Mouse (Mus musculus) heart, embryonic 16.5 days (tissue): ENCODE results near the gene Nfe2. TPM values are rescaled to one million over a fixed set of nuclear protein-coding genes. Genes with fewer than 3 reads are reported as not detected.

ENCODE experiments used
- ATAC-seq: fragments of 200-750 bp; cut with Nextera tagmentation; replicated peaks from 2 replicates; pipeline ENCODE4 v1.8.0; 2017; ENCODE audit warnings: moderate number of reproducible peaks; ENCODE audit not compliant: insufficient read depth, low FRiP score; ENCODE audit errors: extremely low read depth
- H3K27ac ChIP-seq: fragments of 300-500 bp; sonication (generic); 2 replicates; pipeline ENCODE4 v1.5.1; 2014; ENCODE audit warnings: mild to moderate bottlenecking, low read length, control low read depth, moderate library complexity
- H3K27me3 ChIP-seq: fragments of 300-500 bp; sonication (generic); 2 replicates; pipeline ENCODE4 v1.6.1; 2014; ENCODE audit warnings: low read length, mixed read lengths; ENCODE audit not compliant: control insufficient read depth, insufficient read depth
- H3K36me3 ChIP-seq: fragments of 300-500 bp; sonication (generic); 2 replicates; pipeline ENCODE4 v1.6.1; 2014; ENCODE audit not compliant: control insufficient read depth, insufficient read depth
- H3K4me1 ChIP-seq: fragments of 300-500 bp; sonication (generic); 2 replicates; pipeline ENCODE4 v1.6.1; 2014; ENCODE audit warnings: low read length, mixed read lengths; ENCODE audit not compliant: control insufficient read depth, insufficient read depth
- H3K4me2 ChIP-seq: fragments of 300-500 bp; sonication (generic); 2 replicates; pipeline ENCODE4 v1.6.1; 2014; ENCODE audit warnings: low read depth, mild to moderate bottlenecking, control low read depth, low read length
- H3K4me3 ChIP-seq: fragments of 300-500 bp; sonication (generic); 2 replicates; pipeline ENCODE4 v1.5.1; 2014; ENCODE audit warnings: mild to moderate bottlenecking, control low read depth, low read length
- H3K9ac ChIP-seq: fragments of 300-500 bp; sonication (generic); 2 replicates; pipeline ENCODE4 v1.6.1; 2014; ENCODE audit warnings: low read length, control low read depth
- H3K9me3 ChIP-seq: fragments of 300-500 bp; sonication (generic); replicated peaks from 2 replicates; pipeline ENCODE4 v1.6.1; 2016; ENCODE audit warnings: low read length; ENCODE audit not compliant: control insufficient read depth
- WGBS: fragments of 180-500 bp; shearing (Covaris S2); extraction: QIAGEN DNeasy Blood & Tissue Kit; methylation state at CpG from one replicate; pipeline ENCODE4 v1.1.7; 2014; 5-methylcytosine and 5-hydroxymethylcytosine counted together
- polyA plus RNA-seq: library from polyadenylated mRNA; unstranded; fragments of >200 nt; fragmentation: Nextera tagmentation; extraction: Ambion mirVana; gene quantifications from 2 replicates; pipeline ENCODE4 v1.2.1, GENCODE M21; 2015

The Nfe2 gene
- polyA plus RNA-seq, 1 experiment from 2014 or later, result 3.9 TPM

GRCm38 (mm10) chr15:103295851-103296250 is 37.6 kb upstream of the Nfe2 start:
- Histone ChIP-seq H3K36me3 (peaks cover 42% of the 10 kb centered on the region), H3K4me1 (peaks cover 12% of the 10 kb centered on the region), H3K27ac (no peak overlapping the region), H3K9ac (no peak overlapping the region), H3K4me2 (no peak overlapping the region), H3K9me3 (no peaks in the 10 kb centered on the region), H3K27me3 (no peaks in the 10 kb centered on the region), H3K4me3 (no peak overlapping the region)
- ATAC-seq, result no peak
- WGBS, result 27% methylated on average over 5 of the region's 5 CpGs

GRCm38 (mm10) chr15:103294649-103295048 is 36.4 kb upstream of the Nfe2 start:
- no peak overlapping the region for H3K9ac ChIP-seq
- H3K4me2 ChIP-seq, result no peak overlapping the region
- H3K9me3 ChIP-seq, result no peaks in the 10 kb centered on the region
- H3K27me3 ChIP-seq, result no peaks in the 10 kb centered on the region
- no peak overlapping the region for H3K4me3 ChIP-seq
- WGBS, result 80% methylated on average over 2 of the region's 2 CpGs
- H3K36me3 ChIP-seq, result peaks cover 46% of the 10 kb centered on the region
- no peak for ATAC-seq
- H3K27ac ChIP-seq, result no peak overlapping the region
- H3K4me1 ChIP-seq, result peaks cover 3% of the 10 kb centered on the region

- H3K27me3 ChIP-seq, result no peaks in the 10 kb centered on the region
- WGBS, result 96% methylated on average over 2 of the region's 2 CpGs
- H3K27ac ChIP-seq, result no peak overlapping the region
- H3K4me3 ChIP-seq, result no peak overlapping the region
- H3K36me3 ChIP-seq, result peaks cover 37% of the 10 kb centered on the region
- H3K9me3 ChIP-seq, result no peaks in the 10 kb centered on the region
- no peak overlapping the region for H3K9ac ChIP-seq
- no peak overlapping the region for H3K4me2 ChIP-seq
- ATAC-seq, result no peak
- H3K4me1 ChIP-seq, result peaks cover 3% of the 10 kb centered on the region; the same call in 1 of the 2 replicates
Measured at GRCm38 (mm10) chr15:103293375-103293774, 35.2 kb upstream of the Nfe2 start.

- Histone ChIP-seq H3K27me3 (no peaks in the 10 kb centered on the region), H3K4me2 (no peak overlapping the region), H3K4me3 (no peak overlapping the region), H3K9me3 (no peaks in the 10 kb centered on the region), H3K4me1 (peaks cover 3% of the 10 kb centered on the region; the same call in 1 of the 2 replicates), H3K9ac (no peak overlapping the region), H3K36me3 (peaks cover 36% of the 10 kb centered on the region), H3K27ac (no peak overlapping the region)
- ATAC-seq, result no peak
- 88% methylated on average over 4 of the region's 4 CpGs for WGBS
Measured at GRCm38 (mm10) chr15:103292673-103293345, 34.6 kb upstream of the Nfe2 start.

- no peaks in the 10 kb centered on the region for H3K9me3 ChIP-seq
- H3K36me3 ChIP-seq, result peaks cover 32% of the 10 kb centered on the region
- H3K4me1 ChIP-seq, result peaks cover 8% of the 10 kb centered on the region
- no peaks in the 10 kb centered on the region for H3K27me3 ChIP-seq
- H3K9ac ChIP-seq, result no peak overlapping the region
- whole genome bisulfite sequencing, result 90% methylated on average over 9 of the region's 9 CpGs
- no peak overlapping the region for H3K4me2 ChIP-seq
- H3K4me3 ChIP-seq, result no peak overlapping the region
- ATAC-seq, result no peak
- H3K27ac ChIP-seq, result no peak overlapping the region
Measured at GRCm38 (mm10) chr15:103290843-103291242, 32.6 kb upstream of the Nfe2 start.

GRCm38 (mm10) chr15:103290417-103290816 is 32.2 kb upstream of the Nfe2 start:
- Histone ChIP-seq H3K36me3 (peaks cover 32% of the 10 kb centered on the region), H3K27me3 (no peaks in the 10 kb centered on the region), H3K4me1 (peaks cover 12% of the 10 kb centered on the region), H3K27ac (no peak overlapping the region), H3K4me2 (no peak overlapping the region), H3K4me3 (no peak overlapping the region), H3K9me3 (no peaks in the 10 kb centered on the region), H3K9ac (no peak overlapping the region)
- no peak for ATAC-seq
- 68% methylated on average over 6 of the region's 6 CpGs for WGBS

GRCm38 (mm10) chr15:103289600-103289999 is 31.4 kb upstream of the Nfe2 start:
- Histone ChIP-seq H3K9ac (no peak overlapping the region), H3K4me1 (peaks cover 20% of the 10 kb centered on the region), H3K4me2 (no peak overlapping the region), H3K36me3 (peaks cover 30% of the 10 kb centered on the region), H3K27ac (no peak overlapping the region), H3K9me3 (no peaks in the 10 kb centered on the region), H3K27me3 (no peaks in the 10 kb centered on the region), H3K4me3 (no peak overlapping the region)
- 43% methylated on average over 5 of the region's 5 CpGs for WGBS
- ATAC-seq, result no peak

GRCm38 (mm10) chr15:103285778-103286417 is 27.7 kb upstream of the Nfe2 start:
- Histone ChIP-seq H3K27ac (peak overlapping the region; percentile 71), H3K9ac (no peak overlapping the region), H3K4me3 (no peak overlapping the region), H3K36me3 (peaks cover 5% of the 10 kb centered on the region), H3K4me2 (0 out of 2 replicates have a peak overlapping the region, but pooled peaks have one; percentile 10), H3K27me3 (no peaks in the 10 kb centered on the region), H3K9me3 (no peaks in the 10 kb centered on the region), H3K4me1 (peaks cover 21% of the 10 kb centered on the region)
- peak; percentile 46 for ATAC-seq
- 39% methylated on average over 1 of the region's 1 CpGs for WGBS

- Histone ChIP-seq H3K4me3 (no peak overlapping the region), H3K27me3 (no peaks in the 10 kb centered on the region), H3K4me1 (peaks cover 18% of the 10 kb centered on the region), H3K27ac (peak overlapping the region; percentile 71), H3K9me3 (no peaks in the 10 kb centered on the region), H3K4me2 (no peak overlapping the region), H3K9ac (no peak overlapping the region), H3K36me3 (no peaks in the 10 kb centered on the region)
- no peak for ATAC-seq
- 16% methylated on average over 2 of the region's 2 CpGs for WGBS
Measured at GRCm38 (mm10) chr15:103284647-103285046, 26.4 kb upstream of the Nfe2 start.
